Mouse (Mus musculus) intestine, postnatal 0 days (tissue): ENCODE data around the gene Fmnl3. TPM values are rescaled to one million over a fixed set of nuclear protein-coding genes. Genes with fewer than 3 reads are reported as not detected.

Experiments used
- ATAC-seq: fragments of 200-750 bp; cut with Nextera tagmentation; 2 replicates; pipeline ENCODE4 v1.8.0; 2017; ENCODE audit warnings: mild to moderate bottlenecking, moderate TSS enrichment, moderate library complexity
- H3K27ac ChIP-seq: fragments of 300-500 bp; sonication (generic); 2 replicates; pipeline ENCODE4 v1.5.1; 2014; ENCODE audit warnings: mild to moderate bottlenecking, low read depth, low read length, moderate library complexity
- H3K27me3 ChIP-seq: fragments of 300-500 bp; sonication (generic); replicated peaks from 2 replicates; pipeline ENCODE4 v1.6.1; 2014; ENCODE audit warnings: low read length, mixed read lengths; ENCODE audit not compliant: control insufficient read depth, insufficient read depth
- H3K36me3 ChIP-seq: fragments of 300-500 bp; sonication (generic); 2 replicates; pipeline ENCODE4 v1.6.1; 2014; ENCODE audit warnings: mild to moderate bottlenecking, moderate library complexity; ENCODE audit not compliant: control insufficient read depth, insufficient read depth
- H3K4me1 ChIP-seq: fragments of 300-500 bp; sonication (generic); replicated peaks from 2 replicates; pipeline ENCODE4 v1.6.1; 2014; ENCODE audit warnings: antibody characterized with exemption, low read length, mixed read lengths; ENCODE audit not compliant: control insufficient read depth, insufficient read depth
- H3K4me2 ChIP-seq: fragments of 300-500 bp; sonication (generic); replicated peaks from 2 replicates; pipeline ENCODE4 v1.6.1; 2014; ENCODE audit warnings: low read depth, mild to moderate bottlenecking, moderate library complexity
- H3K4me3 ChIP-seq: fragments of 300-500 bp; sonication (generic); 2 replicates; pipeline ENCODE4 v1.5.1; 2014; ENCODE audit warnings: low read depth, low read length
- H3K9ac ChIP-seq: fragments of 300-500 bp; sonication (generic); 2 replicates; pipeline ENCODE4 v1.6.1; 2014; ENCODE audit warnings: mild to moderate bottlenecking, low read depth, low read length
- H3K9me3 ChIP-seq: fragments of 300-500 bp; sonication (generic); 2 replicates; pipeline ENCODE4 v1.6.1; 2016; ENCODE audit warnings: mixed run types; ENCODE audit not compliant: control insufficient read depth
- CTCF ChIP-seq: sonication (generic); IDR thresholded peaks from 2 replicates; pipeline ENCODE4 v1.5.1; 2016; ENCODE audit warnings: low read depth, mild to moderate bottlenecking, control low read depth, antibody characterized with exemption, moderate library complexity
- WGBS: fragments of 180-500 bp; shearing (Covaris S2); extraction: QIAGEN DNeasy Blood & Tissue Kit; methylation state at CpG from one replicate; pipeline ENCODE4 v1.1.7; 2014; 5-methylcytosine and 5-hydroxymethylcytosine counted together
- polyA plus RNA-seq: library from polyadenylated mRNA; unstranded; fragments of >200 nt; fragmentation: Nextera tagmentation; extraction: Ambion mirVana; gene quantifications from 2 replicates; pipeline ENCODE4 v1.2.1, GENCODE M21; 2015

The Fmnl3 gene
- polyA plus RNA-seq, 1 experiment from 2014 or later: 5.6 TPM

GRCm38 (mm10) chr15:99326959-99327358, 43.3 kb downstream of the Fmnl3 start:
- Histone ChIP-seq H3K36me3 (peaks cover 22% of the 10 kb centered on the region; the same call in 1 of the 2 replicates), H3K4me2 (no peak overlapping the region), H3K4me1 (no peaks in the 10 kb centered on the region), H3K9me3 (no peaks in the 10 kb centered on the region), H3K4me3 (no peak overlapping the region), H3K27me3 (no peaks in the 10 kb centered on the region), H3K27ac (no peak overlapping the region), H3K9ac (no peak overlapping the region)
- ATAC-seq: no peak
- 80% methylated on average over 1 of the region's 1 CpGs for WGBS
- peak; percentile 78 for TF ChIP-seq CTCF

GRCm38 (mm10) chr15:99326407-99326806, 43.9 kb downstream of the Fmnl3 start:
- 58% methylated on average over 2 of the region's 2 CpGs for WGBS
- ATAC-seq: no peak

GRCm38 (mm10) chr15:99325598-99325997, 44.7 kb downstream of the Fmnl3 start:
- H3K27me3 ChIP-seq: no peaks in the 10 kb centered on the region
- no peak for TF ChIP-seq CTCF
- H3K4me3 ChIP-seq: no peak overlapping the region
- no peak overlapping the region for H3K4me2 ChIP-seq
- WGBS: 88% methylated on average over 6 of the region's 6 CpGs
- H3K4me1 ChIP-seq: no peaks in the 10 kb centered on the region
- ATAC-seq: no peak
- H3K9ac ChIP-seq: no peak overlapping the region
- H3K36me3 ChIP-seq: peaks cover 35% of the 10 kb centered on the region; the same call in 1 of the 2 replicates
- no peaks in the 10 kb centered on the region for H3K9me3 ChIP-seq
- H3K27ac ChIP-seq: no peak overlapping the region

More at GRCm38 (mm10) chr15:99326407-99326806, 43.9 kb downstream of the Fmnl3 start:
- H3K4me1 ChIP-seq: no peaks in the 10 kb centered on the region
- H3K4me3 ChIP-seq: no peak overlapping the region
- no peak overlapping the region for H3K9ac ChIP-seq
- no peak overlapping the region for H3K4me2 ChIP-seq
- TF ChIP-seq CTCF: no peak
- no peaks in the 10 kb centered on the region for H3K27me3 ChIP-seq
- H3K9me3 ChIP-seq: no peaks in the 10 kb centered on the region
- H3K27ac ChIP-seq: no peak overlapping the region
- H3K36me3 ChIP-seq: peaks cover 27% of the 10 kb centered on the region; the same call in 1 of the 2 replicates

GRCm38 (mm10) chr15:99324151-99324550, 46.1 kb downstream of the Fmnl3 start:
- TF ChIP-seq CTCF: no peak
- 77% methylated on average over 9 of the region's 9 CpGs for WGBS
- peaks cover 39% of the 10 kb centered on the region; the same call in 1 of the 2 replicates for H3K36me3 ChIP-seq

GRCm38 (mm10) chr15:99320978-99321377, 49.3 kb downstream of the Fmnl3 start:
- no peak for TF ChIP-seq CTCF
- no peak for ATAC-seq
- Histone ChIP-seq H3K27me3 (no peaks in the 10 kb centered on the region), H3K27ac (no peak overlapping the region), H3K4me1 (no peaks in the 10 kb centered on the region), H3K9ac (no peak overlapping the region), H3K9me3 (no peaks in the 10 kb centered on the region), H3K36me3 (peaks cover 57% of the 10 kb centered on the region; the same call in 1 of the 2 replicates), H3K4me3 (no peak overlapping the region), H3K4me2 (no peak overlapping the region)
- WGBS: 85% methylated on average over 9 of the region's 9 CpGs

More at GRCm38 (mm10) chr15:99324151-99324550, 46.1 kb downstream of the Fmnl3 start:
- no peak overlapping the region for H3K27ac ChIP-seq
- H3K9me3 ChIP-seq: no peaks in the 10 kb centered on the region
- no peak for ATAC-seq
- no peak overlapping the region for H3K4me3 ChIP-seq
- H3K4me2 ChIP-seq: no peak overlapping the region
- no peaks in the 10 kb centered on the region for H3K4me1 ChIP-seq
- no peaks in the 10 kb centered on the region for H3K27me3 ChIP-seq
- H3K9ac ChIP-seq: no peak overlapping the region

GRCm38 (mm10) chr15:99320168-99320674, 50.1 kb downstream of the Fmnl3 start:
- H3K9ac ChIP-seq: no peak overlapping the region
- H3K4me3 ChIP-seq: no peak overlapping the region
- no peak overlapping the region for H3K4me2 ChIP-seq
- no peak for ATAC-seq
- 78% methylated on average over 10 of the region's 10 CpGs for WGBS
- H3K9me3 ChIP-seq: no peaks in the 10 kb centered on the region
- peaks cover 63% of the 10 kb centered on the region; the same call in 1 of the 2 replicates for H3K36me3 ChIP-seq
- H3K27me3 ChIP-seq: no peaks in the 10 kb centered on the region
- H3K4me1 ChIP-seq: no peaks in the 10 kb centered on the region
- no peak for TF ChIP-seq CTCF
- no peak overlapping the region; the same call in 1 of the 2 replicates for H3K27ac ChIP-seq
